Mouse (Mus musculus) thymus, adult 2 months (tissue): ENCODE results near the gene Adgra3.

Source experiments
- CTCF ChIP-seq: fragments of 200-500 bp; IDR thresholded peaks from 2 replicates; pipeline ENCODE4 v1.5.1; 2012; ENCODE audit warnings: mild to moderate bottlenecking, control low read depth, low read length, moderate library complexity, borderline replicate concordance; ENCODE audit not compliant: control insufficient read depth, poor library complexity, insufficient read depth; ENCODE audit errors: extremely low read depth
- POLR2A ChIP-seq: fragments of 200-500 bp; IDR thresholded peaks from 2 replicates; pipeline ENCODE4 v1.6.1; 2012; ENCODE audit warnings: mild to moderate bottlenecking, low read length, control low read depth, moderate library complexity; ENCODE audit not compliant: control insufficient read depth, poor library complexity, insufficient read depth; ENCODE audit errors: extremely low read depth

- TF ChIP-seq CTCF: no peak
- TF ChIP-seq POLR2A: no peak
These were observed 34.7 kb downstream of the Adgra3 start for GRCm38 (mm10) chr5:50024097-50024496.
